Mouse (Mus musculus): Measurements from ENCODE around the gene Atp5j2.

GRCm38 (mm10) chr5:145189416-145189815 is 2.4 kb downstream of the Atp5j2 start:
- TF ChIP-seq CTCF (IDR thresholded peaks at IDR 0.05; ENCODE audit: low read depth) (no peak), EP300 (IDR thresholded peaks at IDR 0.05; ENCODE audit: low read depth) (no peak)

Measured in liver, embryonic 14.5 days (tissue).